Mouse (Mus musculus) stomach, embryonic 15.5 days (tissue): ENCODE measurements around the gene Gtsf1. TPM values are rescaled to one million over a fixed set of nuclear protein-coding genes. Genes with fewer than 3 reads are reported as not detected.
"Not testable (repeated sequence)": the region's sequence is repeated elsewhere in the genome, so short reads cannot be mapped to it uniquely, and the experiment has no call there.

ENCODE experiments used
- ATAC-seq: fragments of 200-750 bp; cut with Nextera tagmentation; 2 replicates; pipeline ENCODE4 v1.8.0; 2017; ENCODE audit warnings: low read depth, moderate number of reproducible peaks, moderate TSS enrichment; ENCODE audit not compliant: insufficient read depth, low FRiP score
- H3K27ac ChIP-seq: fragments of 300-500 bp; sonication (generic); 2 replicates; pipeline ENCODE4 v1.5.1; 2015; ENCODE audit warnings: mild to moderate bottlenecking, inconsistent platforms
- H3K27me3 ChIP-seq: fragments of 300-500 bp; sonication (generic); replicated peaks from 2 replicates; pipeline ENCODE4 v1.6.1; 2015; ENCODE audit warnings: inconsistent platforms
- H3K36me3 ChIP-seq: fragments of 300-500 bp; sonication (generic); 2 replicates; pipeline ENCODE4 v1.6.1; 2015; ENCODE audit warnings: inconsistent platforms
- H3K4me1 ChIP-seq: fragments of 300-500 bp; sonication (generic); 2 replicates; pipeline ENCODE4 v1.6.1; 2015; ENCODE audit warnings: inconsistent platforms
- H3K4me2 ChIP-seq: fragments of 300-500 bp; sonication (generic); 2 replicates; pipeline ENCODE4 v1.6.1; 2015; ENCODE audit warnings: mild to moderate bottlenecking, inconsistent platforms
- H3K4me3 ChIP-seq: fragments of 300-500 bp; sonication (generic); replicated peaks from 2 replicates; pipeline ENCODE4 v1.5.1; 2015; ENCODE audit warnings: inconsistent platforms
- H3K9ac ChIP-seq: fragments of 300-500 bp; sonication (generic); 2 replicates; pipeline ENCODE4 v1.6.1; 2015; ENCODE audit warnings: inconsistent platforms
- H3K9me3 ChIP-seq: fragments of 300-500 bp; sonication (generic); 2 replicates; pipeline ENCODE4 v1.6.1; 2016; ENCODE audit warnings: inconsistent platforms
- WGBS: fragments of 180-500 bp; shearing (Covaris S2); methylation state at CpG from one replicate; pipeline ENCODE4 v1.1.7; 2015; 5-methylcytosine and 5-hydroxymethylcytosine counted together
- polyA plus RNA-seq: library from polyadenylated mRNA; unstranded; fragments of >200 nt; fragmentation: Nextera tagmentation; extraction: Ambion mirVana; gene quantifications from 2 replicates; pipeline ENCODE4 v1.2.1, GENCODE M21; 2015

Gene Gtsf1
- not detected in 2 replicates for polyA plus RNA-seq

DNA sequence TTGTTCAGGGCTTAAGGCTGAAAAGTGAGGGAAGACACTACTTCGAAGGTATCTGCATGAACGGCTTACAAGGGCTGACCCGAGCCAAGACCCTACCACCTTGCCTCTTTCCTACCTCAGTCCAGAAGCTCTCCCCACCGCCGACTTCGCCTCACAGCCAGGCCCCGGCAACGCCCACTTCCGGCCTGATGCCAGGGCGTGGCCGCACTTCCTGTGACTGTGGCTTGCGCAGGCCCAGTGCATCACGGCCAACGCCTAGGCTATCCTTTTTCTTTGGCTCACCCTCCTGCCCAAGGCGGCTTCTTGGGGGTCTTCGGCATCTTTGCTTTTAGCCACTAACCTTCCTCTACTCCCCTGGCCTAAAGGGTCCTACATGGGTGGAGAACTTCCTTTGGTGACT lies at the start of gene Gtsf1:
Gene Gtsf1 (minus strand): TSS at position 230 of the 400 bp plus-strand sequence.
- ATAC-seq, result no peak
- H3K9ac ChIP-seq, result no peak within 1 kb of the TSS
- no peaks in the 10 kb centered on the region for H3K9me3 ChIP-seq
- no peak within 1 kb of the TSS for H3K4me3 ChIP-seq
- H3K36me3 ChIP-seq, result no peaks in the 10 kb centered on the region
- 93% methylated on average over 16 of the region's 16 CpGs for WGBS
- no peaks in the 10 kb centered on the region for H3K27me3 ChIP-seq
- H3K4me2 ChIP-seq, result no peak within 1 kb of the TSS
- no peaks in the 10 kb centered on the region for H3K4me1 ChIP-seq
- no peak within 1 kb of the TSS for H3K27ac ChIP-seq

DNA sequence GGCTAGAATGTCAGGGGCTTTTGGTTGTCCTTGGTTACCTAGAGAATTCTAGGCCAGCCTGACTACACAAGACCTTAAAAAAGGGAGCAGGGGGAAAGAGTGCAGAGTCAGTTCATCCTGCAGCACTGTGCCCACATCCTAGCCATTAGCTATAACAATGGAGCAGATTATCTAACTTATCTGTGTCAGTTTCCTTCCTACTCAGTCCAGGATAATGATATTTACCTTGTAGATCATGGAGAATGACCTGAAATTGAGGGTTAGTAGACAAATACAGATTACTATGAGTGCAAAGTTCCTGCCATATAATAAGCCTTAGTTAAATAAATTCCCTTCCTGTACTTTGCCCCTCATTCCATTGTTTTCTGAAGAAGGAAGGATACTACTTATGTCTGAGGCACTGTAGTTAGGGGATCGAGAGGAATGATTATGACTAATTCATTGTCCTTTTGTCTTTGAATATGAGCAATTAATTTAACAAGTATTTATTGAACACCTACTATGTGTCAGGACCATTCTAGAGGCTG lies 48.9 kb upstream of the Gtsf1 start:
- H3K4me1 ChIP-seq, result no peaks in the 10 kb centered on the region
- no peak overlapping the region for H3K27ac ChIP-seq
- H3K4me3 ChIP-seq, result no peak overlapping the region
- H3K27me3 ChIP-seq, result no peaks in the 10 kb centered on the region
- peak; percentile 35; the same call in 1 of the 2 replicates for ATAC-seq
- no peaks in the 10 kb centered on the region for H3K9me3 ChIP-seq
- no peak overlapping the region for H3K4me2 ChIP-seq
- H3K36me3 ChIP-seq, result no peaks in the 10 kb centered on the region
- whole genome bisulfite sequencing, result 46% methylated on average over 1 of the region's 1 CpGs
- no peak overlapping the region for H3K9ac ChIP-seq

DNA sequence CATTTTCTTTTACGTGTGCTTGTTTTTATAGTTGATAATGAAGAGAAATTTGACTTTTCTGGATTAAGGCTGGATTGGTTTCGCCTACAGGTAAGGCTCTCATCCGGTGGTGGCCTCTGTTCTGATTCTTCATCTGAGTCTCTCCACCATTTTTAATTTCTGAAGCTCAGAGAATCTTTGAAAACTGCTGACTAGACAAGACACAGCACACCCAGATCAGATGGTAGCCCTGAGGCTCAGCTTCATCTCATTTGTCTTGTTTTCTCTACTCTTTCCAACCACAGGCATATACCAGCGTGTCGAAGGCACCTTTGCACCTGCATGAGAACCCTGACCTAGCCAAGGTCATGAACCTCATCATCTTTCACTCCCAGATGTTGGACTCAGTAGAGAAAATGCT lies 43.5 kb upstream of the Gtsf1 start:
- H3K4me2 ChIP-seq, result no peak overlapping the region
- no peak for ATAC-seq
- no peak overlapping the region for H3K9ac ChIP-seq
- WGBS, result 86% methylated on average over 5 of the region's 5 CpGs
- H3K27me3 ChIP-seq, result no peaks in the 10 kb centered on the region
- no peak overlapping the region for H3K4me3 ChIP-seq
- H3K4me1 ChIP-seq, result no peaks in the 10 kb centered on the region
- H3K9me3 ChIP-seq, result no peaks in the 10 kb centered on the region
- no peak overlapping the region for H3K27ac ChIP-seq
- no peaks in the 10 kb centered on the region for H3K36me3 ChIP-seq

DNA sequence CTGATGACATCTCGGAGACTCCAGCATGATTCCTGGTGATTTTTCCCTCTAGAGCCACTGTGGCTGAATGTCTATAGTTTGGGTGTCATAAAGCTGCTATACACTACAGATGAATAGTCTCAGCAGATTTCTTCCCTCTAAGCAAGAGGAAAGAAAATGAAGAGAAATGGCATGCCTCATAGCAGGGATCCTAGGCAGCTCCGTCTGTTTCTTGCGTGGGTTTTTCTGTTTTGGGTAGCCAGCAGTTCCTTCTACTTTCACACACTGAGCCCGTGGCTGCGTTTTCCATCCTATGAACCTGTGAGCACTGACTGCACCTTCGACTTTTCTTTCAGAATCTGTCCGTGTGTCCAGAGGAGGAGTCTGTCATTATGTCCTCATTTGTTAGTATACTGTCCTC lies 42.9 kb upstream of the Gtsf1 start:
- no peak for ATAC-seq
- Histone ChIP-seq H3K36me3 (no peaks in the 10 kb centered on the region), H3K27ac (no peak overlapping the region), H3K27me3 (no peaks in the 10 kb centered on the region), H3K4me3 (no peak overlapping the region), H3K4me1 (no peaks in the 10 kb centered on the region), H3K9ac (no peak overlapping the region), H3K9me3 (no peaks in the 10 kb centered on the region), H3K4me2 (no peak overlapping the region)
- 81% methylated on average over 7 of the region's 7 CpGs for WGBS

DNA sequence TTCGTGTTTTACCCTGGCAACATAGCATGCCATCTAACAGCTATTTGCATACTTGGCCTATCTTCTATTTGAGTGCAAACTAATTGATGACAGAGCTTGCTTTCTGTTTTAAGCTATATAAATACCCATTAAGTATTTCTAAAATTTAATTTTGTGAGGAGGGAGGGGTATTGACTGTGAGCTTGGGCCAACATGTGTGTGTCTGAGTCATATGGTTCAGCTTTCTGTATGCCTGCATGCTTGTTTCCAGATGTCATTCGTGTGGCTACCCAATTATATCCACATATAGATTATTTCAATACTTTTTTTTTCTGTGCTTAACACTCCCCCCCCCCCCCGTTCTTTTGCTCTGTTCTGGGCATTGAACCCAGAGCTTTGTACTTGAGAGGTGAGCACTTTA lies 42.0 kb upstream of the Gtsf1 start:
- Histone ChIP-seq H3K27me3 (no peaks in the 10 kb centered on the region), H3K9ac (no peak overlapping the region), H3K27ac (no peak overlapping the region), H3K4me3 (no peak overlapping the region), H3K36me3 (no peaks in the 10 kb centered on the region), H3K9me3 (no peaks in the 10 kb centered on the region), H3K4me1 (no peaks in the 10 kb centered on the region), H3K4me2 (no peak overlapping the region)
- WGBS, result 66% methylated on average over 3 of the region's 3 CpGs
- ATAC-seq, result no peak

DNA sequence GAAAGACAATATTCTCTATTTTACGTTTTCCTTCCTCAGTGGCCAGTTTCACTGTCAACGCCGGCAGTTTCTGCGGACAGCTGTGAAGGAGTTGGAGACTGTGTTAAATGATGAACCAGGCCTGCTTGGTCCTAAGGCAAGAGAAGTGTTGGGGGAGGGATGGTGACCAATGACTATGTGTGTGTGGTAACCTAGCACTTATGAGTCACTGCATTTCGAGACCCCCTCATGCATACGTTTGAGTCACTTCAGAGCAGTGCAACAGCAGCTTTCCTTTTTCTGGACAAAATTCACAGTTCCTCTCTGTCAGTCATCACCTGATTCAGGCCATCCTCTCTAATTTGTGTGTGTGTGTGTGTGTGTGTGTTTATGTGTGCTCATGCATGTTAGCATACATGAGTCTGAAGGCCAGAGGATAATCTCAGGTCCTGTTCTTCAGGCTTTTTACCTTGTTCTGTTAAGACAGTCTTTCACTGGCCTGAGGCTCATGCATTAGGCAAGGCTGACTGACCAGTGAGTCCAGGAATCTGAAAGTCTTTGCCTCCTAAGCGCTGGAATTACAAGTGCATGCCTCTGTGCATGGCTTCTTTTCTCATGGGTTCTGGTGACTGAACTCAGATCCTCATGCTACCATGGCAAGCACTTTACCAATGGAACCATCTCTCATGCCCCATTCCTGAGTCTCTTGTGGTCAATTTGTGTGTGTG lies 41.4 kb upstream of the Gtsf1 start:
- H3K4me1 ChIP-seq, result no peaks in the 10 kb centered on the region
- H3K9ac ChIP-seq, result no peak overlapping the region
- 76% methylated on average over 7 of the region's 7 CpGs for WGBS
- H3K27me3 ChIP-seq, result no peaks in the 10 kb centered on the region
- H3K4me3 ChIP-seq, result no peak overlapping the region
- H3K27ac ChIP-seq, result no peak overlapping the region
- ATAC-seq, result no peak
- H3K36me3 ChIP-seq, result no peaks in the 10 kb centered on the region
- no peak overlapping the region for H3K4me2 ChIP-seq
- no peaks in the 10 kb centered on the region for H3K9me3 ChIP-seq

DNA sequence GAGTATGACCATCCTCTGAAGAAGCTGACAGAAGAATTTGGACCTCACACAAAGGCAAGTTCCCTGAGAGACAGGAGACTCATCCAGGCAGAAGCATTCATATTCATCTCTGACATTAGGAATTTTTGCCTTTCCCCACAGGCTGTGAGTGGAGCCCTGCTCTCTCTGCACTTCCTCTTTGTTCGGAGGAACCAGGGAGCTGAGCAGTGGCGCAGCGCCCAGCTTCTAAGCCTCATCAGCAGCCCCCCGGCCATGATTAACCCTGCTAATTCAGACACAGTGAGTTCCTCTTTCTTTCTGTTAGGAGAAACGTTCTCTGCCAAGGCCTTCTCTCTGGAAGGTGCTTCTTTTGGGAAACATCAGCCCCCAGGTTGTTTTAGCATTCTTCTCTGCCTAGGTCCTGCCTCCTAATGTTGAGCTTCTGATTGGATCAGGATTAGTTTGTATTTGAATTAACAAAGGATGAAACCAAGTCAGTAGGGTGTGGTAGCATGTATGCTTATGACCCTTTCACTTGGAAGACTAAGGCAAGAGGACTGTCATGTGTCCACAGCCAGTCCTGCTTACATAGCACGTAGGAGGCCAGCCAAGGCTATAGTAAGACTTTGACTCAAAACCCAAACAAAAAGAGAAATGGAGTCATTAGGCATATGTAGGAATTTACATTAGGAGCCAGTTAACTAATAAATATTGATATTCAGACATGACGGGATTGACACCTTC lies 32.4 kb upstream of the Gtsf1 start:
- Histone ChIP-seq H3K4me1 (no peaks in the 10 kb centered on the region), H3K9ac (no peak overlapping the region), H3K36me3 (no peaks in the 10 kb centered on the region), H3K4me3 (no peak overlapping the region), H3K4me2 (no peak overlapping the region; the same call in 1 of the 2 replicates), H3K9me3 (no peaks in the 10 kb centered on the region), H3K27me3 (no peaks in the 10 kb centered on the region), H3K27ac (peak overlapping the region; percentile 38; the same call in 1 of the 2 replicates)
- 41% methylated on average over 7 of the region's 7 CpGs for WGBS
- peak; percentile 70; the same call in 1 of the 2 replicates for ATAC-seq

DNA sequence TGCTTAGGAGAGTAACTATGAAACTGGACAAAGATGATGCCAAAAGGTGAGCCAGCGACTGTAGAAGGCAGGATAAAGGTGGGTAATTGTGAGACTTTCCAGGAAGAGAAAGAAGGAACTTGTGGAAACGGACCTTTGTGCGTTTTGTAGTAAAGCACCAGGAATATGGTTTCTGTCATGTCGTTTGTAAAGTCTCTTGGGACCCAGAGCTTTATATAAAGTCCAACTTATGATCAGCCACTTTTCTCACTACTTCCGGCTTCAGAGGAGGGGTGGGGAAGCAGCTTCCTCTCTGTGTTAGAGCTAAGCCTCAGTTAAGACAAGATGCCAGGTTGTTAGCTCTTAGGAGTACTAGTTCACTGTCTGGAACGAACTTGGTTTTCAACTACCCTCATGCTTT lies 24.2 kb upstream of the Gtsf1 start:
- Histone ChIP-seq H3K4me3 (0 out of 2 replicates have a peak overlapping the region, but pooled peaks have one; percentile 13), H3K27ac (no peak overlapping the region), H3K36me3 (no peaks in the 10 kb centered on the region), H3K4me1 (no peaks in the 10 kb centered on the region), H3K4me2 (no peak overlapping the region), H3K27me3 (no peaks in the 10 kb centered on the region), H3K9ac (no peak overlapping the region), H3K9me3 (no peaks in the 10 kb centered on the region)
- 72% methylated on average over 6 of the region's 6 CpGs for WGBS
- ATAC-seq, result no peak

DNA sequence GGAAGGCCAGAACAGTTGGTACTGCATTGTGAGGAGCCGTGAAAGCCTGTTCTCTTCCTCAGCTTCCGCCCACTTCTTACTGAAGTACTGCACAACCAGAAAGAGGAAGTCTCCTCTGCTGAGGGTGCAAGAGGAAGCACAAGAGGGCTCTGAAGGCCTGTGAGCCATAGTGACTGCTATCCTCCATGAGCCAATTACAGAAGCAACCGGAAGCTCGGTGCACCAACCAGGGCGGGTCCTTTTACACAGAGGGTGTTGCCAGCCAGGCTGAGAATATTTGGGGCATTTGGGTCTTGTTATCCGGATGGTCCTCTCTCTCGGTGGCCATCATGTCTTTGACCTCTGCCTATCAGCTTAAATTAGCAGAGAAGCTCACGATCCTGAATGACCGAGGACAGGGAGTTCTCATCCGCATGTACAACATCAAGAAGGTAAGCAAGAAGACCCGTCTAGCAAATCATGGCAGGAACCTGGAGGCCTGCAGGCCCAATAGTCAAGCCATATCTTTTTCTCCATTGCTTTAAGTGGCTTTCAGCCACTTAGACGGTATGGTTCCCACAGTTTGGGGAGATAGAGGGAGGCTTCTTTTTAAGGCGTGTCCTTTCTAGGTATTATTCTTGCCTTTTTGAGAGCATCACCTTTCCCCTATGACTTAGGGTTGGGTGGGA lies 23.4 kb upstream of the Gtsf1 start, which contains the start of gene Nckap1l:
Gene Nckap1l (plus strand): TSS at position 244 of the 668 bp plus-strand sequence.
- no peak for ATAC-seq
- 74% methylated on average over 13 of the region's 13 CpGs for whole genome bisulfite sequencing
- Histone ChIP-seq H3K9ac (no peak within 1 kb of the TSS), H3K4me3 (peak within 1 kb of the TSS; percentile 13; the same call in 1 of the 2 replicates), H3K27ac (no peak within 1 kb of the TSS), H3K36me3 (no peaks in the 10 kb centered on the region), H3K4me1 (no peaks in the 10 kb centered on the region), H3K4me2 (no peak within 1 kb of the TSS), H3K27me3 (no peaks in the 10 kb centered on the region), H3K9me3 (no peaks in the 10 kb centered on the region)

DNA sequence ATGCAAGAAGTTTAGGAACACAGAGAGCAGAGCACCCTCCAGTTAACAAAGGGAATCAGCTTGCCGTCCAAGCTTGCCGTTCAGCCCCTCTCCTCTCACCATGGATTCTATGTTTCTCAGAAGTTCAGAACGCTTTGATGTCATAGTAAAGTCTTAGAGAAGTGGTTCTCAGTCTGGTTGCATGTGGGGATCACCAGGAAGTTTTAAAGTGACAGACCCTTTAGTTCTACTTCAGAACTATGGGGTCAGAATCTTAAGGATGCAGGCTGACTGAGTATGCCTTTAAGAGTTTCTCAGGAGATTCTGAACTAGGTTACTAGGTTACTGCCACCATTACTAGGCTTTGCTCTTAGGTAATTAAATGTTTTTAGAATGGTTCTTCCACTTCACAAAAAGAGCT lies 18.1 kb upstream of the Gtsf1 start, which contains the start of gene Gtsf2:
Gene Gtsf2 (minus strand): TSS at position 101 of the 400 bp plus-strand sequence.
- no peak for ATAC-seq
- H3K4me2 ChIP-seq, result no peak within 1 kb of the TSS
- H3K36me3 ChIP-seq, result no peaks in the 10 kb centered on the region
- no peaks in the 10 kb centered on the region for H3K4me1 ChIP-seq
- H3K9ac ChIP-seq, result no peak within 1 kb of the TSS
- H3K27ac ChIP-seq, result no peak within 1 kb of the TSS
- WGBS, result 40% methylated on average over 3 of the region's 3 CpGs
- no peaks in the 10 kb centered on the region for H3K27me3 ChIP-seq
- no peaks in the 10 kb centered on the region for H3K9me3 ChIP-seq
- H3K4me3 ChIP-seq, result no peak within 1 kb of the TSS

DNA sequence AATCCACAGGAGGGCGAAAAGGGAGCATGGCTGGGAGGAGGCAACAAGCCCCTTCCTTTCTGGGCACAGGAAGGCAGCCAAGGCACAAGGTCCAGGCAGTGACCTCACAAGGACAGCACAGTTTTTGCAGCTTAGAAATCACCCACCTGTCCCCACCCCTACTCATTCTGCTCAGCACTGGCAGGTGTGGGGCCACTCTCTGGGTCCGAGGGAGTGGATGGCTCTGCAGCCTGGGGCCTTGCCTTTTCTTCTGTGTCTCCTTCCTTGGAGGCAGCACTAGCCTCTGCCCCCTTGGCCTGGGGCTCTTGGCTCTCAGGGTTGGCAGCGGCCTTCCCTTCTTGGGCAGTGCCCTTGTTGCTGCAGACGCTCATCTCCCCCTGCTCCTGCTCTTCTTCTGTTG lies 15.7 kb upstream of the Gtsf1 start:
- not testable (repeated sequence) for ATAC-seq, H3K27me3 ChIP-seq, H3K27ac ChIP-seq, H3K9ac ChIP-seq, H3K36me3 ChIP-seq, H3K4me1 ChIP-seq, H3K4me3 ChIP-seq, H3K9me3 ChIP-seq, H3K4me2 ChIP-seq
- 82% methylated on average over 4 of the region's 4 CpGs for WGBS

DNA sequence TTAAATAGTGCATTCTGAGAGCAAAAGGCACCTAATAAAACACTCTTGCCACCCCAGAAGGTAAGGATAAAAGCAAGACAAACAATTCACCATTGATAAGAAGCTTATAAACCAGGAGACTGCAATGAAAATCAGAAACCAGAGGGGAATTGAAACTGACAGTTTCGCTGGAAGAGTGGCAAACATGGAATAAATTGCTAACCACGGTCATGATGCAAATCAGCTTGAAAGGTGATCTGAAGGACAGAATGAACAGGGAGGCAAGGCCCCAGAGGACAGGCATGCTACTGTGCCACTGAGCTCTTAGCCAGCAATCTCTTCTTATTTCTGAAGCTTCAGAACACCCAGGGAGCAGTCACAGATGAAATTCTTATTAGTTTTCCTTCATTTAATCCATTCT lies 3.3 kb downstream of the Gtsf1 start:
- Histone ChIP-seq H3K27ac (no peak overlapping the region), H3K27me3 (no peaks in the 10 kb centered on the region), H3K9ac (no peak overlapping the region), H3K4me3 (no peak overlapping the region), H3K4me1 (no peaks in the 10 kb centered on the region), H3K36me3 (no peaks in the 10 kb centered on the region), H3K9me3 (no peaks in the 10 kb centered on the region), H3K4me2 (no peak overlapping the region)
- 50% methylated on average over 2 of the region's 2 CpGs for WGBS
- no peak for ATAC-seq
